Mouse (Mus musculus) midbrain, embryonic 13.5 days (tissue): Measurements from ENCODE around the gene P4ha2. TPM values are rescaled to one million over a fixed set of nuclear protein-coding genes. Genes with fewer than 3 reads are reported as not detected.

ENCODE experiments used
- ATAC-seq: fragments of 200-750 bp; cut with Nextera tagmentation; 2 replicates; pipeline ENCODE4 v1.8.0; 2017; ENCODE audit warnings: mild to moderate bottlenecking, moderate TSS enrichment, moderate library complexity
- H3K27ac ChIP-seq: fragments of 300-500 bp; sonication (generic); 2 replicates; pipeline ENCODE4 v1.5.1; 2015; ENCODE audit warnings: inconsistent platforms, mild to moderate bottlenecking, moderate library complexity
- H3K27me3 ChIP-seq: fragments of 300-500 bp; sonication (generic); 2 replicates; pipeline ENCODE4 v1.6.1; 2015; ENCODE audit warnings: mild to moderate bottlenecking, inconsistent platforms
- H3K36me3 ChIP-seq: fragments of 300-500 bp; sonication (generic); 2 replicates; pipeline ENCODE4 v1.6.1; 2015; ENCODE audit warnings: mild to moderate bottlenecking, inconsistent platforms
- H3K4me1 ChIP-seq: fragments of 300-500 bp; sonication (generic); replicated peaks from 2 replicates; pipeline ENCODE4 v1.6.1; 2015; ENCODE audit warnings: inconsistent platforms
- H3K4me2 ChIP-seq: fragments of 300-500 bp; sonication (generic); replicated peaks from 2 replicates; pipeline ENCODE4 v1.6.1; 2015; ENCODE audit warnings: moderate library complexity, mild to moderate bottlenecking, inconsistent platforms
- H3K4me3 ChIP-seq: fragments of 300-500 bp; sonication (generic); replicated peaks from 2 replicates; pipeline ENCODE4 v1.5.1; 2015; ENCODE audit warnings: mild to moderate bottlenecking, inconsistent platforms
- H3K9ac ChIP-seq: fragments of 300-500 bp; sonication (generic); replicated peaks from 2 replicates; pipeline ENCODE4 v1.6.1; 2015; ENCODE audit warnings: mild to moderate bottlenecking, inconsistent platforms
- H3K9me3 ChIP-seq: fragments of 300-500 bp; sonication (generic); 2 replicates; pipeline ENCODE4 v1.6.1; 2016; ENCODE audit warnings: mild to moderate bottlenecking, inconsistent platforms
- WGBS: fragments of 180-500 bp; shearing (Covaris S2); methylation state at CpG from one replicate; pipeline ENCODE4 v1.1.7; 2015; 5-methylcytosine and 5-hydroxymethylcytosine counted together
- polyA plus RNA-seq: library from polyadenylated mRNA; unstranded; fragments of >200 nt; fragmentation: Nextera tagmentation; extraction: Ambion mirVana; gene quantifications from 2 replicates; pipeline ENCODE4 v1.2.1, GENCODE M21; 2015

P4ha2 gene
- polyA plus RNA-seq, 1 experiment from 2014 or later = 7.8 TPM

GRCm38 (mm10) chr11:54112920-54113319 is 13.0 kb downstream of the P4ha2 start:
- H3K9me3 ChIP-seq = no peaks in the 10 kb centered on the region
- H3K4me3 ChIP-seq = no peak overlapping the region
- H3K9ac ChIP-seq = peak overlapping the region; percentile 42
- no peaks in the 10 kb centered on the region for H3K36me3 ChIP-seq
- H3K27me3 ChIP-seq = no peaks in the 10 kb centered on the region
- ATAC-seq = peak; percentile 99
- peaks cover 49% of the 10 kb centered on the region for H3K4me1 ChIP-seq
- peak overlapping the region; percentile 35 for H3K4me2 ChIP-seq
- H3K27ac ChIP-seq = peak overlapping the region; percentile 84
- WGBS = 0% methylated on average over 10 of the region's 10 CpGs

GRCm38 (mm10) chr11:54113352-54113751 is 13.5 kb downstream of the P4ha2 start:
- Histone ChIP-seq H3K36me3 (no peaks in the 10 kb centered on the region), H3K27ac (peak overlapping the region; percentile 84), H3K4me2 (peak overlapping the region; percentile 35), H3K9me3 (no peaks in the 10 kb centered on the region), H3K4me1 (peaks cover 49% of the 10 kb centered on the region), H3K9ac (peak overlapping the region; percentile 42; the same call in 1 of the 2 replicates), H3K4me3 (no peak overlapping the region), H3K27me3 (no peaks in the 10 kb centered on the region)
- 30% methylated on average over 4 of the region's 4 CpGs for WGBS
- peak; percentile 28 for ATAC-seq

- Histone ChIP-seq H3K27me3 (no peaks in the 10 kb centered on the region), H3K9ac (no peak overlapping the region), H3K27ac (no peak overlapping the region), H3K4me3 (no peak overlapping the region), H3K36me3 (0 out of 2 replicates have a peak, but pooled peaks cover 6% of the 10 kb centered on the region), H3K4me1 (peaks cover 49% of the 10 kb centered on the region), H3K4me2 (no peak overlapping the region), H3K9me3 (no peaks in the 10 kb centered on the region)
- no peak for ATAC-seq
- 91% methylated on average over 3 of the region's 3 CpGs for WGBS
Observed at GRCm38 (mm10) chr11:54114746-54115145, 14.9 kb downstream of the P4ha2 start.

GRCm38 (mm10) chr11:54115301-54115700 is 15.4 kb downstream of the P4ha2 start:
- Histone ChIP-seq H3K4me1 (peaks cover 49% of the 10 kb centered on the region), H3K36me3 (0 out of 2 replicates have a peak, but pooled peaks cover 6% of the 10 kb centered on the region)

GRCm38 (mm10) chr11:54115911-54116310 is 16.0 kb downstream of the P4ha2 start:
- Histone ChIP-seq H3K36me3 (0 out of 2 replicates have a peak, but pooled peaks cover 6% of the 10 kb centered on the region), H3K27me3 (no peaks in the 10 kb centered on the region), H3K27ac (no peak overlapping the region), H3K9ac (no peak overlapping the region), H3K4me3 (no peak overlapping the region), H3K4me1 (peaks cover 49% of the 10 kb centered on the region), H3K4me2 (no peak overlapping the region), H3K9me3 (no peaks in the 10 kb centered on the region)
- ATAC-seq = no peak
- 48% methylated on average over 3 of the region's 3 CpGs for WGBS

More at GRCm38 (mm10) chr11:54115301-54115700, 15.4 kb downstream of the P4ha2 start:
- Histone ChIP-seq H3K27ac (no peak overlapping the region), H3K4me3 (no peak overlapping the region), H3K9ac (no peak overlapping the region), H3K9me3 (no peaks in the 10 kb centered on the region), H3K4me2 (no peak overlapping the region), H3K27me3 (no peaks in the 10 kb centered on the region)
- 94% methylated on average over 8 of the region's 8 CpGs for WGBS
- ATAC-seq = no peak

GRCm38 (mm10) chr11:54116406-54116805 is 16.5 kb downstream of the P4ha2 start:
- Histone ChIP-seq H3K36me3 (0 out of 2 replicates have a peak, but pooled peaks cover 6% of the 10 kb centered on the region), H3K4me2 (no peak overlapping the region), H3K27ac (no peak overlapping the region), H3K27me3 (no peaks in the 10 kb centered on the region), H3K4me3 (no peak overlapping the region), H3K9me3 (no peaks in the 10 kb centered on the region), H3K4me1 (peaks cover 49% of the 10 kb centered on the region), H3K9ac (no peak overlapping the region)
- 85% methylated on average over 4 of the region's 4 CpGs for WGBS
- ATAC-seq = no peak

GRCm38 (mm10) chr11:54117096-54117495 is 17.2 kb downstream of the P4ha2 start:
- no peak overlapping the region for H3K4me3 ChIP-seq
- no peak for ATAC-seq
- H3K27me3 ChIP-seq = no peaks in the 10 kb centered on the region
- 85% methylated on average over 10 of the region's 10 CpGs for WGBS
- peaks cover 45% of the 10 kb centered on the region for H3K4me1 ChIP-seq
- H3K27ac ChIP-seq = no peak overlapping the region
- 0 out of 2 replicates have a peak, but pooled peaks cover 6% of the 10 kb centered on the region for H3K36me3 ChIP-seq
- H3K4me2 ChIP-seq = no peak overlapping the region
- H3K9ac ChIP-seq = no peak overlapping the region
- H3K9me3 ChIP-seq = no peaks in the 10 kb centered on the region

- ATAC-seq = no peak
- Histone ChIP-seq H3K9ac (no peak overlapping the region), H3K27me3 (no peaks in the 10 kb centered on the region), H3K4me3 (no peak overlapping the region), H3K27ac (no peak overlapping the region), H3K36me3 (0 out of 2 replicates have a peak, but pooled peaks cover 6% of the 10 kb centered on the region), H3K4me1 (peaks cover 36% of the 10 kb centered on the region), H3K4me2 (no peak overlapping the region), H3K9me3 (no peaks in the 10 kb centered on the region)
- 94% methylated on average over 12 of the region's 12 CpGs for WGBS
Observed at GRCm38 (mm10) chr11:54119126-54119525, 19.2 kb downstream of the P4ha2 start.

GRCm38 (mm10) chr11:54119740-54120360 is 20.0 kb downstream of the P4ha2 start:
- 94% methylated on average over 13 of the region's 13 CpGs for WGBS
- no peaks in the 10 kb centered on the region for H3K27me3 ChIP-seq

GRCm38 (mm10) chr11:54122416-54123264 is 22.7 kb downstream of the P4ha2 start:
- ATAC-seq = peak; percentile 88
- Histone ChIP-seq H3K27ac (0 out of 2 replicates have a peak overlapping the region, but pooled peaks have one; percentile 35), H3K4me3 (no peak overlapping the region), H3K9me3 (no peaks in the 10 kb centered on the region), H3K36me3 (0 out of 2 replicates have a peak, but pooled peaks cover 6% of the 10 kb centered on the region), H3K4me1 (peaks cover 24% of the 10 kb centered on the region), H3K4me2 (no peak overlapping the region), H3K27me3 (no peaks in the 10 kb centered on the region), H3K9ac (no peak overlapping the region)
- WGBS = 56% methylated on average over 14 of the region's 14 CpGs

More at GRCm38 (mm10) chr11:54119740-54120360, 20.0 kb downstream of the P4ha2 start:
- Histone ChIP-seq H3K36me3 (0 out of 2 replicates have a peak, but pooled peaks cover 6% of the 10 kb centered on the region), H3K4me1 (peaks cover 28% of the 10 kb centered on the region), H3K4me2 (no peak overlapping the region), H3K9me3 (no peaks in the 10 kb centered on the region), H3K9ac (no peak overlapping the region), H3K4me3 (no peak overlapping the region), H3K27ac (no peak overlapping the region)
- ATAC-seq = no peak

GRCm38 (mm10) chr11:54125982-54126648 is 26.2 kb downstream of the P4ha2 start:
- H3K9me3 ChIP-seq = no peaks in the 10 kb centered on the region
- no peaks in the 10 kb centered on the region for H3K27me3 ChIP-seq
- ATAC-seq = no peak
- no peak overlapping the region for H3K4me3 ChIP-seq
- no peak overlapping the region for H3K4me2 ChIP-seq
- H3K27ac ChIP-seq = no peak overlapping the region
- WGBS = 86% methylated on average over 18 of the region's 18 CpGs
- no peaks in the 10 kb centered on the region for H3K36me3 ChIP-seq
- H3K4me1 ChIP-seq = peaks cover 24% of the 10 kb centered on the region
- H3K9ac ChIP-seq = no peak overlapping the region
